Mouse (Mus musculus) myocyte (in vitro differentiated cells): ENCODE results near the gene Serinc2.

Experiments used
- CEBPB ChIP-seq: IDR thresholded peaks from 2 replicates; pipeline ENCODE4 v1.6.1; 2011; ENCODE audit warnings: mild to moderate bottlenecking, moderate library complexity; ENCODE audit not compliant: poor library complexity, insufficient read depth, severe bottlenecking
- MAX ChIP-seq: IDR thresholded peaks from one replicate; pipeline ENCODE4 v1.6.1; 2011; ENCODE audit warnings: low read depth, mild to moderate bottlenecking, control low read depth
- MYOD1 ChIP-seq, 3 experiments: IDR thresholded peaks; one replicate each; pipeline ENCODE4 v1.6.1; 2011; ENCODE audit warnings: control low read depth in 2 of 3, low read depth in 2 of 3, mild to moderate bottlenecking in 2 of 3, moderate library complexity in 1 of 3; ENCODE audit not compliant: insufficient read length in 2 of 3, control insufficient read depth in 1 of 3
- POLR2A ChIP-seq: IDR thresholded peaks from one replicate; pipeline ENCODE4 v1.6.1; 2011; ENCODE audit warnings: low read depth, mild to moderate bottlenecking, control low read depth, moderate library complexity; ENCODE audit not compliant: insufficient read length
- POLR2AphosphoS2 ChIP-seq: IDR thresholded peaks from one replicate; pipeline ENCODE4 v1.6.1; 2011; ENCODE audit warnings: low read depth, control low read depth; ENCODE audit not compliant: insufficient read length
- USF1 ChIP-seq: IDR thresholded peaks from one replicate; pipeline ENCODE4 v1.6.1; 2011; ENCODE audit warnings: low read depth, mild to moderate bottlenecking, control low read depth, moderate library complexity

- TF ChIP-seq CEBPB (no peak), POLR2A (no peak), MYOD1 (IDR thresholded peaks at IDR 0.05; ENCODE audit: control insufficient read depth in 1 of 3, insufficient read length in 2 of 3, low read depth in 2 of 3) (no peak), POLR2AphosphoS2 (no peak), MAX (no peak), USF1 (no peak)
Measured at GRCm38 (mm10) chr4:130304746-130305145, 25.7 kb upstream of the Serinc2 start.
